Mouse (Mus musculus): ENCODE data around the gene Ndufa13. TPM values are rescaled to one million over a fixed set of nuclear protein-coding genes. Genes with fewer than 3 reads are reported as not detected.

Gene Ndufa13
- polyA plus RNA-seq, 2 experiments: 44.8 to 109 TPM

GRCm38 (mm10) chr8:69870003-69870765 lies 32.2 kb downstream of the Ndufa13 start:
- no peak overlapping the region for H3K4me2 ChIP-seq (ENCODE audit: low read depth)
- no peaks in the 10 kb centered on the region for H3K36me3 ChIP-seq (replicated peaks; ENCODE audit: control insufficient read depth, insufficient read depth, low read depth)
- DNase-seq (ENCODE audit: low read depth in 3 of 3, low spot score in 3 of 3): no peak
- H3K9ac ChIP-seq (replicated peaks): no peak overlapping the region
- no peak overlapping the region for H3K27ac ChIP-seq
- no peak overlapping the region for H3K4me3 ChIP-seq (ENCODE audit: insufficient read depth in 1 of 2, low read depth in 2 of 2, low read length in 2 of 2)
- ATAC-seq (ENCODE audit: insufficient read depth): no peak
- no peak for TF ChIP-seq EP300 (IDR thresholded peaks at IDR 0.05; ENCODE audit: low read depth)
- TF ChIP-seq CTCF (IDR thresholded peaks at IDR 0.05; ENCODE audit: low read depth): no peak
- H3K27me3 ChIP-seq (ENCODE audit: control insufficient read depth, insufficient read depth, low read length): no peaks in the 10 kb centered on the region
- H3K4me1 ChIP-seq (replicated peaks; ENCODE audit: control insufficient read depth in 2 of 2, insufficient read depth in 2 of 2, low read length in 1 of 2): no peaks in the 10 kb centered on the region
- H3K9me3 ChIP-seq (ENCODE audit: control insufficient read depth, low read length): no peaks in the 10 kb centered on the region
- WGBS (ENCODE audit: insufficient replicate concordance): 72% methylated on average over 11 of the region's 11 CpGs

- H3K4me3 ChIP-seq (ENCODE audit: insufficient read depth in 1 of 2, low read depth in 2 of 2, low read length in 2 of 2): no peak overlapping the region
- no peaks in the 10 kb centered on the region for H3K36me3 ChIP-seq (replicated peaks; ENCODE audit: control insufficient read depth, insufficient read depth, low read depth)
- H3K4me1 ChIP-seq (replicated peaks; ENCODE audit: control insufficient read depth in 2 of 2, insufficient read depth in 2 of 2, low read length in 1 of 2): peaks cover 2 to 9% of the 10 kb centered on the region in 2 experiments; a peak in 2 of 4 replicates
- H3K27ac ChIP-seq: no peak overlapping the region
- no peak overlapping the region for H3K9ac ChIP-seq (replicated peaks)
- no peak overlapping the region for H3K4me2 ChIP-seq (ENCODE audit: low read depth)
- H3K9me3 ChIP-seq (ENCODE audit: control insufficient read depth, low read length): no peaks in the 10 kb centered on the region
- 71% methylated on average over 5 of the region's 5 CpGs for WGBS (ENCODE audit: insufficient replicate concordance)
- H3K27me3 ChIP-seq (ENCODE audit: control insufficient read depth, insufficient read depth, low read length): no peaks in the 10 kb centered on the region
- ATAC-seq (ENCODE audit: insufficient read depth) (no peak), DNase-seq (ENCODE audit: low read depth in 3 of 3, low spot score in 3 of 3) (no peak)
- TF ChIP-seq EP300 (IDR thresholded peaks at IDR 0.05; ENCODE audit: low read depth): no peak
- TF ChIP-seq CTCF (IDR thresholded peaks at IDR 0.05; ENCODE audit: low read depth): no peak
These were observed 34.5 kb downstream of the Ndufa13 start for GRCm38 (mm10) chr8:69867696-69868326.

- Histone ChIP-seq H3K4me2 (ENCODE audit: low read depth) (no peak overlapping the region), H3K36me3 (replicated peaks; ENCODE audit: control insufficient read depth, insufficient read depth, low read depth) (no peaks in the 10 kb centered on the region), H3K27ac (no peak overlapping the region), H3K4me3 (ENCODE audit: insufficient read depth in 1 of 2, low read depth in 2 of 2, low read length in 2 of 2) (no peak overlapping the region), H3K9ac (replicated peaks) (no peak overlapping the region), H3K9me3 (ENCODE audit: control insufficient read depth, low read length) (no peaks in the 10 kb centered on the region), H3K27me3 (ENCODE audit: control insufficient read depth, insufficient read depth, low read length) (no peaks in the 10 kb centered on the region), H3K4me1 (replicated peaks; ENCODE audit: control insufficient read depth in 2 of 2, insufficient read depth in 2 of 2, low read length in 1 of 2) (peaks cover 2 to 9% of the 10 kb centered on the region in 2 experiments; a peak in 2 of 4 replicates)
- DNase-seq (ENCODE audit: low read depth in 3 of 3, low spot score in 3 of 3) (no peak), ATAC-seq (ENCODE audit: insufficient read depth) (peak; percentile 35; the same call in 1 of the 2 replicates)
- 43% methylated on average over 5 of the region's 5 CpGs for WGBS (ENCODE audit: insufficient replicate concordance)
- TF ChIP-seq EP300 (IDR thresholded peaks at IDR 0.05; ENCODE audit: low read depth): no peak
- no peak for TF ChIP-seq CTCF (IDR thresholded peaks at IDR 0.05; ENCODE audit: low read depth)
These were observed 38.2 kb downstream of the Ndufa13 start for GRCm38 (mm10) chr8:69864180-69864579.

GRCm38 (mm10) chr8:69863387-69864020 lies 38.9 kb downstream of the Ndufa13 start:
- H3K4me3 ChIP-seq (ENCODE audit: insufficient read depth in 1 of 2, low read depth in 2 of 2, low read length in 2 of 2): no peak overlapping the region
- H3K9ac ChIP-seq (replicated peaks): no peak overlapping the region
- H3K4me1 ChIP-seq (replicated peaks; ENCODE audit: control insufficient read depth in 2 of 2, insufficient read depth in 2 of 2, low read length in 1 of 2): peaks cover 2 to 9% of the 10 kb centered on the region in 2 experiments; a peak in 2 of 4 replicates
- WGBS (ENCODE audit: insufficient replicate concordance): 58% methylated on average over 5 of the region's 5 CpGs
- H3K36me3 ChIP-seq (replicated peaks; ENCODE audit: control insufficient read depth, insufficient read depth, low read depth): no peaks in the 10 kb centered on the region
- no peaks in the 10 kb centered on the region for H3K9me3 ChIP-seq (ENCODE audit: control insufficient read depth, low read length)
- ATAC-seq (ENCODE audit: insufficient read depth) (peak; percentile 31; the same call in 1 of the 2 replicates), DNase-seq (ENCODE audit: low read depth in 3 of 3, low spot score in 3 of 3) (no peak)
- TF ChIP-seq EP300 (IDR thresholded peaks at IDR 0.05; ENCODE audit: low read depth) (no peak), CTCF (IDR thresholded peaks at IDR 0.05; ENCODE audit: low read depth) (no peak)
- H3K4me2 ChIP-seq (ENCODE audit: low read depth): no peak overlapping the region
- no peak overlapping the region for H3K27ac ChIP-seq
- no peaks in the 10 kb centered on the region for H3K27me3 ChIP-seq (ENCODE audit: control insufficient read depth, insufficient read depth, low read length)

- no peaks in the 10 kb centered on the region for H3K27me3 ChIP-seq (ENCODE audit: control insufficient read depth, insufficient read depth, low read length)
- H3K9ac ChIP-seq (replicated peaks): no peak overlapping the region
- no peak for DNase-seq (ENCODE audit: low read depth in 3 of 3, low spot score in 3 of 3)
- ATAC-seq (ENCODE audit: insufficient read depth): no peak
- no peak overlapping the region for H3K27ac ChIP-seq
- TF ChIP-seq CTCF (IDR thresholded peaks at IDR 0.05; ENCODE audit: low read depth) (no peak), EP300 (IDR thresholded peaks at IDR 0.05; ENCODE audit: low read depth) (no peak)
- H3K9me3 ChIP-seq (ENCODE audit: control insufficient read depth, low read length): no peaks in the 10 kb centered on the region
- H3K36me3 ChIP-seq (replicated peaks; ENCODE audit: control insufficient read depth, insufficient read depth, low read depth): no peaks in the 10 kb centered on the region
- H3K4me1 ChIP-seq (replicated peaks; ENCODE audit: control insufficient read depth in 2 of 2, insufficient read depth in 2 of 2, low read length in 1 of 2): peaks cover 2 to 9% of the 10 kb centered on the region in 2 experiments; a peak in 2 of 4 replicates
- H3K4me2 ChIP-seq (ENCODE audit: low read depth): no peak overlapping the region
- 37% methylated on average over 2 of the region's 2 CpGs for WGBS (ENCODE audit: insufficient replicate concordance)
- no peak overlapping the region for H3K4me3 ChIP-seq (ENCODE audit: insufficient read depth in 1 of 2, low read depth in 2 of 2, low read length in 2 of 2)
These were observed 41.1 kb downstream of the Ndufa13 start for GRCm38 (mm10) chr8:69861251-69861650.
